Mouse (Mus musculus) embryonic facial prominence, embryonic 10.5 days (tissue): ENCODE measurements at regions not wholly inside any gene's neighbourhood (a gene's known extent, or its start where the extent isn't known, plus 50 kb on each side); places are given as distances from the start of the nearest gene placed in this dataset.

ENCODE experiments used
- DNase-seq: peaks from one replicate; pipeline ENCODE4 v3.0.0-alpha.2; 2017; ENCODE audit warnings: low spot score
- H3K27ac ChIP-seq: fragments of 300-500 bp; sonication (generic); replicated peaks from 2 replicates; pipeline ENCODE4 v1.5.1; 2016; ENCODE audit warnings: mild to moderate bottlenecking
- H3K27me3 ChIP-seq: fragments of 300-500 bp; sonication (generic); replicated peaks from 2 replicates; pipeline ENCODE4 v1.6.1; 2016; ENCODE audit warnings: low read depth, mild to moderate bottlenecking; ENCODE audit not compliant: poor library complexity, severe bottlenecking
- H3K36me3 ChIP-seq: fragments of 300-500 bp; sonication (generic); replicated peaks from 2 replicates; pipeline ENCODE4 v1.6.1; 2016; ENCODE audit warnings: mild to moderate bottlenecking, moderate library complexity
- H3K4me1 ChIP-seq: fragments of 300-500 bp; sonication (generic); 2 replicates; pipeline ENCODE4 v1.6.1; 2016
- H3K4me3 ChIP-seq: fragments of 300-500 bp; sonication (generic); 2 replicates; pipeline ENCODE4 v1.5.1; 2016; ENCODE audit warnings: mild to moderate bottlenecking, moderate library complexity
- H3K9me3 ChIP-seq: fragments of 300-500 bp; sonication (generic); 2 replicates; pipeline ENCODE4 v1.6.1; 2016; ENCODE audit warnings: mild to moderate bottlenecking
- WGBS: fragments of 180-500 bp; shearing (Covaris S2); methylation state at CpG from one replicate; pipeline ENCODE4 v1.1.7; 2016; 5-methylcytosine and 5-hydroxymethylcytosine counted together

- Histone ChIP-seq H3K27ac (no peak overlapping the region), H3K27me3 (no peaks in the 10 kb centered on the region), H3K36me3 (no peaks in the 10 kb centered on the region), H3K4me3 (no peak overlapping the region), H3K9me3 (no peaks in the 10 kb centered on the region), H3K4me1 (0 out of 2 replicates have a peak, but pooled peaks cover 3% of the 10 kb centered on the region)
- 60% methylated on average over 1 of the region's 1 CpGs for WGBS
- no peak for DNase-seq
Observed at GRCm38 (mm10) chr8:41950736-41951135, 533.9 kb upstream of the Frg1 start.

GRCm38 (mm10) chr8:41939298-41939697 lies 522.4 kb upstream of the Frg1 start:
- H3K27me3 ChIP-seq: no peaks in the 10 kb centered on the region
- no peak overlapping the region for H3K27ac ChIP-seq
- no peak overlapping the region for H3K4me3 ChIP-seq
- no peaks in the 10 kb centered on the region for H3K4me1 ChIP-seq
- H3K36me3 ChIP-seq: no peaks in the 10 kb centered on the region
- 87% methylated on average over 4 of the region's 4 CpGs for WGBS
- DNase-seq: no peak
- H3K9me3 ChIP-seq: no peaks in the 10 kb centered on the region

GRCm38 (mm10) chr8:41921106-41921505 lies 504.2 kb upstream of the Frg1 start:
- H3K36me3 ChIP-seq: no peaks in the 10 kb centered on the region
- 81% methylated on average over 7 of the region's 7 CpGs for WGBS
- DNase-seq: no peak

GRCm38 (mm10) chr8:41920536-41920935 lies 503.7 kb upstream of the Frg1 start:
- Histone ChIP-seq H3K27ac (no peak overlapping the region), H3K4me1 (no peaks in the 10 kb centered on the region), H3K9me3 (0 out of 2 replicates have a peak, but pooled peaks cover 4% of the 10 kb centered on the region), H3K27me3 (no peaks in the 10 kb centered on the region), H3K4me3 (no peak overlapping the region), H3K36me3 (no peaks in the 10 kb centered on the region)
- WGBS: 87% methylated on average over 3 of the region's 3 CpGs
- DNase-seq: no peak

More at GRCm38 (mm10) chr8:41921106-41921505, 504.2 kb upstream of the Frg1 start:
- H3K4me1 ChIP-seq: no peaks in the 10 kb centered on the region
- H3K27ac ChIP-seq: no peak overlapping the region
- 0 out of 2 replicates have a peak, but pooled peaks cover 4% of the 10 kb centered on the region for H3K9me3 ChIP-seq
- H3K27me3 ChIP-seq: no peaks in the 10 kb centered on the region
- no peak overlapping the region for H3K4me3 ChIP-seq

- Histone ChIP-seq H3K27me3 (no peaks in the 10 kb centered on the region), H3K4me3 (no peak overlapping the region), H3K4me1 (no peaks in the 10 kb centered on the region), H3K27ac (no peak overlapping the region), H3K9me3 (no peaks in the 10 kb centered on the region), H3K36me3 (no peaks in the 10 kb centered on the region)
- DNase-seq: no peak
- WGBS: 57% methylated on average over 2 of the region's 2 CpGs
Observed at GRCm38 (mm10) chr8:41878029-41878748, 461.3 kb upstream of the Frg1 start.

GRCm38 (mm10) chr8:41869681-41870356 lies 452.9 kb upstream of the Frg1 start:
- Histone ChIP-seq H3K27ac (no peak overlapping the region), H3K9me3 (no peaks in the 10 kb centered on the region), H3K4me1 (no peaks in the 10 kb centered on the region), H3K4me3 (no peak overlapping the region), H3K36me3 (no peaks in the 10 kb centered on the region), H3K27me3 (no peaks in the 10 kb centered on the region)
- no peak for DNase-seq
- 88% methylated on average over 3 of the region's 3 CpGs for WGBS

GRCm38 (mm10) chr8:41860918-41861317 lies 444.0 kb upstream of the Frg1 start:
- Histone ChIP-seq H3K4me1 (no peaks in the 10 kb centered on the region), H3K27ac (no peak overlapping the region), H3K27me3 (no peaks in the 10 kb centered on the region), H3K9me3 (no peaks in the 10 kb centered on the region), H3K4me3 (no peak overlapping the region), H3K36me3 (no peaks in the 10 kb centered on the region)
- DNase-seq: no peak
- WGBS: 88% methylated on average over 7 of the region's 7 CpGs

GRCm38 (mm10) chr8:41831713-41832112 lies 414.8 kb upstream of the Frg1 start:
- H3K36me3 ChIP-seq: no peaks in the 10 kb centered on the region
- H3K4me1 ChIP-seq: peaks cover 20% of the 10 kb centered on the region
- no peaks in the 10 kb centered on the region for H3K27me3 ChIP-seq
- no peak overlapping the region for H3K27ac ChIP-seq
- 71% methylated on average over 4 of the region's 4 CpGs for WGBS
- H3K9me3 ChIP-seq: no peaks in the 10 kb centered on the region
- no peak for DNase-seq
- no peak overlapping the region for H3K4me3 ChIP-seq

GRCm38 (mm10) chr8:41830407-41830806 lies 413.5 kb upstream of the Frg1 start:
- 33% methylated on average over 6 of the region's 6 CpGs for WGBS
- peak; percentile 66 for DNase-seq
- no peaks in the 10 kb centered on the region for H3K27me3 ChIP-seq
- no peak overlapping the region for H3K4me3 ChIP-seq
- H3K4me1 ChIP-seq: peaks cover 20% of the 10 kb centered on the region
- H3K9me3 ChIP-seq: no peaks in the 10 kb centered on the region
- H3K36me3 ChIP-seq: no peaks in the 10 kb centered on the region
- H3K27ac ChIP-seq: no peak overlapping the region

GRCm38 (mm10) chr8:41824928-41825327 lies 408.1 kb upstream of the Frg1 start:
- Histone ChIP-seq H3K27ac (no peak overlapping the region), H3K27me3 (no peaks in the 10 kb centered on the region), H3K4me3 (no peak overlapping the region), H3K4me1 (peaks cover 12% of the 10 kb centered on the region), H3K36me3 (no peaks in the 10 kb centered on the region), H3K9me3 (no peaks in the 10 kb centered on the region)
- peak; percentile 62 for DNase-seq
- 26% methylated on average over 7 of the region's 7 CpGs for WGBS

GRCm38 (mm10) chr8:41823041-41823440 lies 406.2 kb upstream of the Frg1 start:
- H3K4me1 ChIP-seq: peaks cover 17% of the 10 kb centered on the region
- no peaks in the 10 kb centered on the region for H3K9me3 ChIP-seq
- H3K4me3 ChIP-seq: no peak overlapping the region
- no peak for DNase-seq
- H3K27me3 ChIP-seq: no peaks in the 10 kb centered on the region
- H3K27ac ChIP-seq: no peak overlapping the region
- 84% methylated on average over 8 of the region's 8 CpGs for WGBS
- H3K36me3 ChIP-seq: no peaks in the 10 kb centered on the region

- DNase-seq: no peak
- Histone ChIP-seq H3K4me1 (peaks cover 9% of the 10 kb centered on the region), H3K27ac (no peak overlapping the region), H3K4me3 (no peak overlapping the region), H3K9me3 (no peaks in the 10 kb centered on the region), H3K36me3 (no peaks in the 10 kb centered on the region), H3K27me3 (no peaks in the 10 kb centered on the region)
- WGBS: 92% methylated on average over 5 of the region's 5 CpGs
Observed at GRCm38 (mm10) chr8:41821676-41822075, 404.8 kb upstream of the Frg1 start.
